ENCODE assay signal across 9 mouse cellular contexts in the genomic region with DNA sequence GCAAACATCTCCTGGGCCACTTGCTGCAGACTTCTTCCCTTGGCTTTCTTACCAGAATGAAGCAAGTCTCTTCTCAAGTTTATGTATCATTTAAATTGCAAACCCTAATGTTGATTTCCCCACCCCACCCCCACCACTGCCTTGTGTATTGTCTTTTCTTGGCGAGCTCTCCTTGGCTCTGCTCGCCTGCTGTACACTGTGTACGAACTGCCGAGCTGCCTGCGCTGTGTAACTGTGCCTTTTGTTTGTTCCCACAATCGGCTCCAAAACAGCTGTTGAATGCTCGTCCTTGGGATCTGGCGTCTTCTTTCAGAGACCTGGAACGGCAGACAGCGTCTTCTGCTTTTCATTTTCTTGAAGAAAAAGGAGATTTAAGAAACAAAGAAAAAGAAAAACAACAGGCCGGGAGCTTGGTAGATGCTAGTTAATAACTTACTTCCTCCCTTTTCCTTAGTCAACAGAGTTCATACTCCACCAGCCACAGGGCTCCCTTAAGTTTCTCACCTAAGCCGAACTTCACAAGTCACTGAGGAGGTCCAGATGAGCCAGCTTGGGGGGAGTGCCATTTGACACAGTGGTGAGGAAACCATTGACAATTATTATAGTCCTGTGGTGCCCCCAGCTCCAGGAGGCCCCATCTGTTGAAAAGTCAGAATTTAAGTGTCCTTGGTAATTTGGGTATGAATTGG. TPM values are rescaled to one million over a fixed set of nuclear protein-coding genes. Genes with fewer than 3 reads are reported as not detected.
DNase-seq lines count a peak whose midpoint lies in the region; ATAC-seq lines count a peak whose summit lies in the region.
"Had no signal": no experiment of that assay in that cellular context is flagged by ENCODE, and none has a peak within 500 bp of the region (broad histone marks: within the 10 kb centered on the region; RNA-seq: fewer than 3 reads in every experiment).

No protein-coding gene starts in this region.

- no peak for ATAC-seq in activated CD4-positive, CD25-positive, alpha-beta regulatory T cell, adult 4 months

- DNase-seq in right cerebral cortex, adult 18-20 months: peak; percentile 21
- no peak for DNase-seq in right cerebral cortex, adult 2 months (ENCODE audit: low spot score in 2 of 2)
- DNase-seq in heart, adult 8-10 months (ENCODE audit: low spot score): peak; percentile 14
- DNase-seq in kidney, adult 8-10 months: peak; percentile 28 to 35
- peak; percentile 14 for DNase-seq in lung, postnatal 10 days
- DNase-seq in testis, postnatal 14 days (ENCODE audit: low spot score): peak; percentile 62
- DNase-seq in thymus, postnatal 0 days (ENCODE audit: low spot score): no peak

RNA-seq across cellular contexts. Expression of a gene that starts 44.2 kb away (rescaled TPM):
- not detected for total RNA-seq in heart, adult 8-10 months (2022)
- polyA plus RNA-seq in thymus, postnatal 0 days (2015; fragmentation: Nextera tagmentation; extraction: Ambion mirVana): not detected in 2 replicates
- not detected for polyA plus RNA-seq in activated CD4-positive, CD25-positive, alpha-beta regulatory T cell, adult 4 months (2017; shearing (Covaris generic))
- polyA plus RNA-seq: gonadal fat pad, adult 2 months had no signal

Comparison
In these comparisons a context has a peak if more than half of its experiments do, and no peak if none do; other contexts are left out.
1. DNase-seq: peak in right cerebral cortex, adult 18-20 months (single experiment), heart, adult 8-10 months (single experiment), kidney, adult 8-10 months (2 of 2), lung, postnatal 10 days (single experiment) and testis, postnatal 14 days (single experiment); none in right cerebral cortex, adult 2 months (0 of 2) and thymus, postnatal 0 days (single experiment).